Mouse (Mus musculus) lung, postnatal 10 days (tissue): ENCODE data around the gene Add2.

Source experiments
- DNase-seq: peaks from one replicate; pipeline ENCODE4 v3.0.0; 2021

The Add2 gene

GRCm38 (mm10) chr6:86050586-86051268, 22.2 kb downstream of the Add2 start:
- peak; percentile 17 for DNase-seq

GRCm38 (mm10) chr6:86052032-86052459, 23.6 kb downstream of the Add2 start:
- DNase-seq = peak; percentile 30

- no peak for DNase-seq
These were observed 24.1 kb downstream of the Add2 start for GRCm38 (mm10) chr6:86052556-86052955.

GRCm38 (mm10) chr6:86053099-86053498, 24.6 kb downstream of the Add2 start:
- DNase-seq = no peak

GRCm38 (mm10) chr6:86053594-86053993, 25.1 kb downstream of the Add2 start:
- no peak for DNase-seq

GRCm38 (mm10) chr6:86058475-86058874, 30.0 kb downstream of the Add2 start:
- no peak for DNase-seq

GRCm38 (mm10) chr6:86059151-86059853, 30.8 kb downstream of the Add2 start:
- no peak for DNase-seq

- DNase-seq = no peak
These were observed 31.7 kb downstream of the Add2 start for GRCm38 (mm10) chr6:86060170-86060569.

GRCm38 (mm10) chr6:86062226-86062625, 33.7 kb downstream of the Add2 start:
- DNase-seq = no peak

- no peak for DNase-seq
These were observed 34.2 kb downstream of the Add2 start for GRCm38 (mm10) chr6:86062684-86063083.

- no peak for DNase-seq
These were observed 36.0 kb downstream of the Add2 start for GRCm38 (mm10) chr6:86064318-86065016.

GRCm38 (mm10) chr6:86066727-86067126, 38.2 kb downstream of the Add2 start:
- no peak for DNase-seq

- DNase-seq = no peak
These were observed 38.7 kb downstream of the Add2 start for GRCm38 (mm10) chr6:86067145-86067544.

- DNase-seq = no peak
These were observed 40.5 kb downstream of the Add2 start for GRCm38 (mm10) chr6:86069009-86069408.

GRCm38 (mm10) chr6:86069856-86070255, 41.4 kb downstream of the Add2 start:
- no peak for DNase-seq

- DNase-seq = no peak
These were observed 41.8 kb downstream of the Add2 start for GRCm38 (mm10) chr6:86070277-86070676.

- no peak for DNase-seq
These were observed 45.4 kb downstream of the Add2 start for GRCm38 (mm10) chr6:86073882-86074281.

- DNase-seq = no peak
These were observed 46.2 kb downstream of the Add2 start for GRCm38 (mm10) chr6:86074538-86075204.

GRCm38 (mm10) chr6:86076525-86076924, 48.0 kb downstream of the Add2 start:
- no peak for DNase-seq

- no peak for DNase-seq
These were observed 49.4 kb downstream of the Add2 start for GRCm38 (mm10) chr6:86077880-86078279.

GRCm38 (mm10) chr6:86078361-86079010, 50.0 kb downstream of the Add2 start:
- no peak for DNase-seq

GRCm38 (mm10) chr6:86079323-86079722, 50.8 kb downstream of the Add2 start:
- DNase-seq = no peak

- DNase-seq = peak; percentile 64
These were observed 57.0 kb downstream of the Add2 start for GRCm38 (mm10) chr6:86085518-86085917.
